Mouse (Mus musculus): ENCODE data around the gene Cnr2.

GRCm38 (mm10) chr4:135912164-135912563 is 17.0 kb downstream of the Cnr2 start:
- TF ChIP-seq CTCF (IDR thresholded peaks at IDR 0.05) (no peak), POLR2A (IDR thresholded peaks at IDR 0.05; ENCODE audit: insufficient read depth, low read depth, low read length) (no peak)
